Mouse (Mus musculus) spleen, adult 12 weeks (tissue): ENCODE data around the gene Dcaf8.

Source experiments
- DNase-seq: peaks from one replicate; pipeline ENCODE4 v3.0.0; 2022; ENCODE audit warnings: low spot score

Gene Dcaf8

GRCm38 (mm10) chr1:172148279-172148954 lies 533 bp downstream of the Dcaf8 start:
- DNase-seq, result peak; percentile 50

GRCm38 (mm10) chr1:172148955-172149815 lies 1.3 kb downstream of the Dcaf8 start:
- no peak for DNase-seq

GRCm38 (mm10) chr1:172154536-172154935 lies 6.7 kb downstream of the Dcaf8 start:
- DNase-seq, result no peak

- DNase-seq, result no peak
These were observed 7.6 kb downstream of the Dcaf8 start for GRCm38 (mm10) chr1:172155518-172155917.

GRCm38 (mm10) chr1:172159970-172160369 lies 12.1 kb downstream of the Dcaf8 start:
- DNase-seq, result no peak

- no peak for DNase-seq
These were observed 12.6 kb downstream of the Dcaf8 start for GRCm38 (mm10) chr1:172160508-172160907.

- no peak for DNase-seq
These were observed 14.1 kb downstream of the Dcaf8 start for GRCm38 (mm10) chr1:172162009-172162408.

GRCm38 (mm10) chr1:172162959-172163358 lies 15.1 kb downstream of the Dcaf8 start:
- DNase-seq, result no peak

- DNase-seq, result no peak
These were observed 20.0 kb downstream of the Dcaf8 start for GRCm38 (mm10) chr1:172167911-172168310.

GRCm38 (mm10) chr1:172169809-172170208 lies 21.9 kb downstream of the Dcaf8 start:
- DNase-seq, result no peak

GRCm38 (mm10) chr1:172172381-172172780 lies 24.5 kb downstream of the Dcaf8 start:
- no peak for DNase-seq

- DNase-seq, result no peak
These were observed 25.3 kb downstream of the Dcaf8 start for GRCm38 (mm10) chr1:172173181-172173580.

GRCm38 (mm10) chr1:172177791-172178190 lies 29.9 kb downstream of the Dcaf8 start:
- DNase-seq, result no peak

- no peak for DNase-seq
These were observed 31.2 kb downstream of the Dcaf8 start for GRCm38 (mm10) chr1:172179102-172179501.

GRCm38 (mm10) chr1:172180881-172181280 lies 33.0 kb downstream of the Dcaf8 start:
- DNase-seq, result no peak

GRCm38 (mm10) chr1:172181777-172182176 lies 33.9 kb downstream of the Dcaf8 start:
- no peak for DNase-seq

- DNase-seq, result no peak
These were observed 35.2 kb downstream of the Dcaf8 start for GRCm38 (mm10) chr1:172183056-172183455.

- no peak for DNase-seq
These were observed 36.0 kb downstream of the Dcaf8 start for GRCm38 (mm10) chr1:172183915-172184314.

GRCm38 (mm10) chr1:172186401-172187289 lies 38.8 kb downstream of the Dcaf8 start:
- DNase-seq, result no peak

GRCm38 (mm10) chr1:172188891-172189290 lies 41.0 kb downstream of the Dcaf8 start:
- DNase-seq, result no peak

GRCm38 (mm10) chr1:172191578-172191977 lies 43.7 kb downstream of the Dcaf8 start:
- no peak for DNase-seq

GRCm38 (mm10) chr1:172192217-172192616 lies 44.3 kb downstream of the Dcaf8 start:
- DNase-seq, result no peak
